Mouse (Mus musculus): ENCODE data around the gene Fstl4.

The Fstl4 gene

DNA sequence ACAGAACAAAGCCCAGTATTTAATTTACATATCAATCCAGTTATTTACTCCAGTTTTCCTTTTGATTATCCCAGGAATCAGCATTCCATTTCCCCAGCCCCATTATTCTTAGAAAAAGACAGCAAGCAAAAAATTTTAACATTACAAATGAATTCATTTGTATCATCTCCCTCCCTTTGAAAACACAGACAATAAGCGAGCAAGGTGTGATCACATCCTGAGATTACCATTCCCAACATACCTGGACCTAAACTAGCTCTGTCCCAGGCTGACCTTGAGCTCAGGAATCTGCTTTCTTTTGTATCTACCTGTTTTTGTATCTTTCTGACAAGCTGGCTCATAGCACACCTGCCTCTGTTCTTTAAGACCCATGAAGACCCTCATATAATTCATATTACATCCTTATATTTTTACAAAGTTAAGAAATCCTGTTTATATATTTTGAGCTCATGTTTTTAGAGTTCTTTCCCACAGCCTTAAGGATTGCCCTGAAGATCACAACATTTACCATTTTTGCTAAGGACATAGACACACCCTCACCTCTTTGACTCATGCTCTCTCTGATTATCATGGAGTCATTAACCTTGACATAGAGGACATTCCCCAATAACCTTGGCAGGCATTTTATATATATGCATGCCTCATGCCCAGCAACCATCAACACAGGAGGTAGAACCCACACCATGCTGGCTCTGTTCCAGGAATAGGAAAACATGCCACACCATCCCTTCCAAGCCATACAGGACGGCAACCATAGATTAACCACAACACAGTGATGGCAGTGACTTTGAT lies 438.2 kb downstream of the Fstl4 start:
- DNase-seq (ENCODE audit: low read depth, low spot score): no peak

DNA sequence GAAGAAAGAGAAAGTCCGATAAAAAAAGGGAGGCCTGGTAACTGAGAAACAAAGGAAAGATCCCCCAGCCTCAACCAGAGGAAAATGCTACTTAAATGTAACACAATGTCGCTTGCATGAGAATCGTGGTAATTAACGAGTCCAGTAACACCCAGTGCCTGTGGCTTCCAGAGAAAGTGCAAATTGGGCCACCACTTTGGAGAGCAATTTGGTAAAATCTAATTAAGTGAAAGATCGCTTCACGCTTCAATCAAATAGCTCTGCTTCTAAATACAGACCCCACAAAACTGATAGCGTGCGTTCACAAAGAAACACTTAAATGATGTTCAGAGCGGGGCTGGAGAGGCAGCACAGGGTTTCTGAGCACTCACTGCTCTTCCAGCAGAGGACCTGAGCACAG lies 446.4 kb downstream of the Fstl4 start:
- no peak for DNase-seq (ENCODE audit: low read depth, low spot score)

DNA sequence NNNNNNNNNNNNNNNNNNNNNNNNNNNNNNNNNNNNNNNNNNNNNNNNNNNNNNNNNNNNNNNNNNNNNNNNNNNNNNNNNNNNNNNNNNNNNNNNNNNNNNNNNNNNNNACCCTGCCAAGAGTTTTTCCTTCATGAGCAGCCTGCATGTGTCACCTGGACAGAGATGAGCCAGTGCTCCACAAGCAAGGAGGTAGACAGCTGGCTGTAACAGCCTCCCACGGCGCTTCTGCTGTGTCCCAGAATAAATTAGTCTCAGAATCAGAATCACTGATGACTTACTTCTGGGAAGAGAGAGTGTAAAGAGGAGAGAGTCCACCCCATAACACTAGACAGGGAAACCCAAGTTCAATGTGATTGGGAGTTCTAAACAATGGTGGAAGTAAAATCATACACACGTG lies 464.6 kb downstream of the Fstl4 start:
- peak; percentile 62 for DNase-seq (ENCODE audit: low read depth, low spot score)

DNA sequence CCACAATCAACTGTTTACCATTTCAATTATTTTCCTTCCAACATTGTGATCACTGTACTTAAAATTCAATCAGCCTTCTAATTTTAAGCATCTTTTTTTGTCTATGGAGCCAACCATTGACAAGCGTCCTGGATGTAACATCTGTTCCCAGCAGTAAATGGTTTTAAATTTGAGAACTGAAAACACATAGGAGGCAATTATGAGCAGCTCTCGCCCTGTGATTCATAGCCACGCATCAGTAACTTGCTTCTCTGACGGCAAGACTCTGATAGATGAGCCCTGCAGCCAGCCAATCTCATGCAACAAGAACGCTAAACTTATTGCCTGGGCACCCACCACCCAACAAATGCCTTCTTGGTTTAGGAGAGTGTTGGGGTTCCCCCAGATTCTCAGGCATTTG lies 467.4 kb downstream of the Fstl4 start:
- DNase-seq (ENCODE audit: low read depth, low spot score): peak; percentile 44

DNA sequence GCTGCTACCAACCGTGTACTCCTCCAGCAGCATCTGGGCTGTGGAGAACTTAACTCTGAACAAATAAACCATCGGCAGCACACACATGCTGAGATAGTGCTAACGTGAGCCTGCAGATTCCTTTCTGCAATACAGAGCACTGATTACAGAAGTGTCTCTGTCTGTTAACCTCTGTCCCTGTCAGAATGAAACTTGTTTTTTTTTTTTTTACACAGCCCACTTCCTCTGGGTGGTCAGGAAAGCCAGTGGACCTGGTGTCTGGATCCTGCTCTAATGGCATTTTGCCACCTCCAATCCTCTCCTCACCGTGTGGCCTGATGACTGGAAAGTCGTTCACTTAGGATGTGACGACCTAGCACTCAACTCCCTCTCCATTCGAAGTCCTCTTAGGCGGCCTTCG lies 469.2 kb downstream of the Fstl4 start:
- DNase-seq (ENCODE audit: low read depth, low spot score): no peak

All from telencephalon, adult 2 months (tissue).